Mouse (Mus musculus) c-Kit-negative CD71-positive TER-119-positive erythroid progenitor cells, embryonic 14.5 days (primary cell): Measurements from ENCODE around the gene 2700049A03Rik.
A peak's percentile ranks its signal among the peaks of the same experiment; 100 is the strongest.

Source experiments
- DNase-seq: peaks from one replicate; pipeline ENCODE4 v3.0.0-alpha.2; 2013; ENCODE audit warnings: low read depth, low spot score

Gene 2700049A03Rik

GRCm38 (mm10) chr12:71264211-71264610 lies 127.6 kb downstream of the 2700049A03Rik start:
- DNase-seq = no peak

- no peak for DNase-seq
Observed at GRCm38 (mm10) chr12:71269367-71269766, 132.7 kb downstream of the 2700049A03Rik start.

GRCm38 (mm10) chr12:71271131-71271530 lies 134.5 kb downstream of the 2700049A03Rik start:
- DNase-seq = no peak

- peak; percentile 8 for DNase-seq
Observed at GRCm38 (mm10) chr12:71274519-71275237, 138.0 kb downstream of the 2700049A03Rik start.

GRCm38 (mm10) chr12:71275906-71276595 lies 139.4 kb downstream of the 2700049A03Rik start:
- no peak for DNase-seq

- DNase-seq = no peak
Observed at GRCm38 (mm10) chr12:71279521-71280262, 143.0 kb downstream of the 2700049A03Rik start.

GRCm38 (mm10) chr12:71281201-71281768 lies 144.6 kb downstream of the 2700049A03Rik start:
- no peak for DNase-seq

- no peak for DNase-seq
Observed at GRCm38 (mm10) chr12:71285399-71285798, 148.8 kb downstream of the 2700049A03Rik start.

GRCm38 (mm10) chr12:71290460-71290859 lies 153.8 kb downstream of the 2700049A03Rik start:
- DNase-seq = no peak
